Mouse (Mus musculus) forebrain, embryonic 10.5 days (tissue): Measurements from ENCODE around the gene Ccdc14. TPM values are rescaled to one million over a fixed set of nuclear protein-coding genes. Genes with fewer than 3 reads are reported as not detected.
A peak's percentile ranks its signal among the peaks of the same experiment; 100 is the strongest.

Experiments used
- DNase-seq: peaks from one replicate; pipeline ENCODE4 v3.0.0-alpha.2; 2017; ENCODE audit warnings: low spot score; ENCODE audit errors: extremely low spot score
- H3K27ac ChIP-seq: fragments of 300-500 bp; sonication (generic); 2 replicates; pipeline ENCODE4 v1.5.1; 2016; ENCODE audit warnings: mild to moderate bottlenecking
- H3K27me3 ChIP-seq: fragments of 300-500 bp; sonication (generic); 2 replicates; pipeline ENCODE4 v1.6.1; 2016; ENCODE audit warnings: mild to moderate bottlenecking; ENCODE audit not compliant: poor library complexity, severe bottlenecking
- H3K36me3 ChIP-seq: fragments of 300-500 bp; sonication (generic); replicated peaks from 2 replicates; pipeline ENCODE4 v1.6.1; 2016; ENCODE audit warnings: mild to moderate bottlenecking, moderate library complexity
- H3K4me1 ChIP-seq: fragments of 300-500 bp; sonication (generic); 2 replicates; pipeline ENCODE4 v1.6.1; 2016
- H3K4me3 ChIP-seq: fragments of 300-500 bp; sonication (generic); 2 replicates; pipeline ENCODE4 v1.5.1; 2016; ENCODE audit warnings: mild to moderate bottlenecking, moderate library complexity
- H3K9me3 ChIP-seq: fragments of 300-500 bp; sonication (generic); 2 replicates; pipeline ENCODE4 v1.6.1; 2016; ENCODE audit warnings: mild to moderate bottlenecking, moderate library complexity
- WGBS: fragments of 180-500 bp; shearing (Covaris S2); methylation state at CpG from one replicate; pipeline ENCODE4 v1.1.7; 2016; 5-methylcytosine and 5-hydroxymethylcytosine counted together
- polyA plus RNA-seq: library from polyadenylated mRNA; unstranded; fragments of >200 nt; fragmentation: Nextera tagmentation; extraction: Ambion mirVana; gene quantifications from 2 replicates; pipeline ENCODE4 v1.2.1, GENCODE M21; 2016

The Ccdc14 gene
- polyA plus RNA-seq, 1 experiment from 2014 or later, result 12.2 TPM

GRCm38 (mm10) chr16:34767443-34767842 lies 77.0 kb downstream of the Ccdc14 start:
- no peak overlapping the region for H3K27ac ChIP-seq
- H3K4me1 ChIP-seq, result peaks cover 17% of the 10 kb centered on the region
- no peak overlapping the region for H3K4me3 ChIP-seq
- WGBS, result 97% methylated on average over 2 of the region's 2 CpGs
- peaks cover 17% of the 10 kb centered on the region; the same call in 1 of the 2 replicates for H3K9me3 ChIP-seq
- H3K27me3 ChIP-seq, result peaks cover 49% of the 10 kb centered on the region
- no peaks in the 10 kb centered on the region; the same call in 1 of the 2 replicates for H3K36me3 ChIP-seq
- no peak for DNase-seq

- Histone ChIP-seq H3K36me3 (no peaks in the 10 kb centered on the region; the same call in 1 of the 2 replicates), H3K27ac (no peak overlapping the region), H3K4me3 (no peak overlapping the region), H3K27me3 (peaks cover 54% of the 10 kb centered on the region), H3K4me1 (peaks cover 27% of the 10 kb centered on the region), H3K9me3 (peaks cover 17% of the 10 kb centered on the region; the same call in 1 of the 2 replicates)
- WGBS, result 66% methylated on average over 4 of the region's 4 CpGs
- no peak for DNase-seq
Observed at GRCm38 (mm10) chr16:34768436-34768835, 78.0 kb downstream of the Ccdc14 start.

GRCm38 (mm10) chr16:34770127-34770526 lies 79.7 kb downstream of the Ccdc14 start:
- DNase-seq, result no peak
- Histone ChIP-seq H3K9me3 (peaks cover 17% of the 10 kb centered on the region), H3K4me3 (no peak overlapping the region), H3K27me3 (peaks cover 61% of the 10 kb centered on the region), H3K27ac (no peak overlapping the region), H3K36me3 (no peaks in the 10 kb centered on the region; the same call in 1 of the 2 replicates), H3K4me1 (peaks cover 31% of the 10 kb centered on the region)
- 93% methylated on average over 4 of the region's 4 CpGs for WGBS

- Histone ChIP-seq H3K27me3 (peaks cover 61% of the 10 kb centered on the region), H3K27ac (0 out of 2 replicates have a peak overlapping the region, but pooled peaks have one; percentile 53), H3K9me3 (peaks cover 12% of the 10 kb centered on the region), H3K36me3 (no peaks in the 10 kb centered on the region), H3K4me1 (peaks cover 31% of the 10 kb centered on the region), H3K4me3 (no peak overlapping the region; the same call in 1 of the 2 replicates)
- DNase-seq, result peak; percentile 44
- 12% methylated on average over 4 of the region's 4 CpGs for WGBS
Observed at GRCm38 (mm10) chr16:34772445-34773032, 82.1 kb downstream of the Ccdc14 start.

Other genes starting within 250 kb of the Ccdc14 start
- gene Kalrn, start 117.1 kb upstream of the Ccdc14 start, polyA plus RNA-seq, result 11.0 and 11.2 TPM in 2 replicates
- not detected in 2 replicates for gene Ropn1, start 40.7 kb upstream of the Ccdc14 start, polyA plus RNA-seq
- 3.8 and 5.1 TPM in 2 replicates for gene Mylk, start 54.6 kb downstream of the Ccdc14 start, polyA plus RNA-seq